Mouse (Mus musculus): ENCODE measurements around the gene Msh6.

GRCm38 (mm10) chr17:87934736-87935135, 40.1 kb upstream of the Msh6 start:
- TF ChIP-seq CTCF (IDR thresholded peaks at IDR 0.05), result no peak
- no peak for TF ChIP-seq EP300 (IDR thresholded peaks at IDR 0.05)

All from lung, postnatal 0 days (tissue).